Comparison of ENCODE assay signal across 8 mouse cellular contexts in the genomic region with DNA sequence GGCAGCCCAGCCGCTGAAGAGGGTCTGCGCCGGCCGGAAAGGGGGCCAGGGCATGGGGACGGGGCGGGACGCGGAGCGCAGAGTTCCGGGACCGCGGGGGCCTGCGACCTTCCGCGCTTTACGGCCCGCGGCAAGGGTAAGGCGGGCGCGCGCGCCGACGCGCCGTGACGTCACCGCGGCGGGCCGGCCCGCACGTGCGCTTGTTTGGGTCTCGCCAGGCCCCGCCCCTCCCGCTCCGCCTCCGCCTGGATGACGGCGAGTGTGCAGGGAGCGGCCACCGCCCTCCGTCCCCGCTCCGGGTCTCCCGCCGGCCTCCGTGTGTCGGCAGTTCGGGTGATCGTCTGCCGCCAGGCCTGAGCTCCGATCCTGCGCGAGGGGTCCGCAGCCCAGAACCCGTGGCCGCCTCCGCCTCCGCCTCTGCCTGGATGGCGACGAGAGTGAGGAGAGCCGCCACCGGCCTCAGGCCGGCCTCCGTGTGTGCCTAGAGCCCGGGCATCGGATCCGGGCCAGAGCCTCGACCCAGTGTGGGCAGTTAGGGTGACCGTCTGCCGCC. TPM values are rescaled to one million over a fixed set of nuclear protein-coding genes. Genes with fewer than 3 reads are reported as not detected.
DNase-seq lines count a peak whose midpoint lies in the region; ATAC-seq and TF ChIP-seq lines count a peak whose summit lies in the region.
"Not testable (repeated sequence)": the region's sequence is repeated elsewhere in the genome, so short reads cannot be mapped to it uniquely, and the experiment has no call there.

No protein-coding gene starts in this region.

- H3K36me3 ChIP-seq in embryonic facial prominence, embryonic 15.5 days; heart, embryonic 10.5 days; kidney, embryonic 15.5 days: not testable (repeated sequence)

- H3K4me2 ChIP-seq in embryonic facial prominence, embryonic 15.5 days (replicated peaks) = peak overlapping the region; percentile 81
- peak overlapping the region; percentile 87 for H3K4me2 ChIP-seq in kidney, embryonic 15.5 days

- DNase-seq in 416B (ENCODE audit: low read depth) (peak; percentile 83), liver (peak; percentile 96)
- DNase-seq in heart, embryonic 10.5 days (ENCODE audit: low spot score) = peak; percentile 96
- DNase-seq in spleen, postnatal 4 days (ENCODE audit: low spot score in 2 of 2) = peak; percentile 93 to 96

- under 1% methylated on average over 72 of the region's 74 CpGs for WGBS in bone marrow, adult 2 months
- under 1% methylated on average over 66 of the region's 74 CpGs for WGBS in embryonic facial prominence, embryonic 15.5 days
- under 1% methylated on average over 74 of the region's 74 CpGs for WGBS in heart, embryonic 10.5 days
- WGBS in kidney, embryonic 15.5 days = under 1% methylated on average over 41 of the region's 74 CpGs

- H3K4me1 ChIP-seq in bone marrow, adult 2 months (ENCODE audit: control insufficient read depth, insufficient read depth, low read length) = not testable (repeated sequence)
- H3K4me1 ChIP-seq in embryonic facial prominence, embryonic 15.5 days = peaks cover 14% of the 10 kb centered on the region
- H3K4me1 ChIP-seq in heart, embryonic 10.5 days = peaks cover 12% of the 10 kb centered on the region; the same call in 1 of the 2 replicates
- H3K4me1 ChIP-seq in kidney, embryonic 15.5 days = peaks cover 12% of the 10 kb centered on the region

- peak overlapping the region; percentile 73 for H3K9ac ChIP-seq in embryonic facial prominence, embryonic 15.5 days
- H3K9ac ChIP-seq in kidney, embryonic 15.5 days = peak overlapping the region; percentile 77

- not testable (repeated sequence) for TF ChIP-seq CTCF in bone marrow, adult 2 months (IDR thresholded peaks at IDR 0.05; ENCODE audit: control insufficient read depth, insufficient read depth, low read length)

- H3K27me3 ChIP-seq in embryonic facial prominence, embryonic 15.5 days; heart, embryonic 10.5 days (ENCODE audit: insufficient read depth, poor library complexity, severe bottlenecking); kidney, embryonic 15.5 days: not testable (repeated sequence)

- H3K27ac ChIP-seq in bone marrow, adult 2 months (ENCODE audit: control insufficient read depth, insufficient read depth, low read depth, low read length, poor library complexity) = peak overlapping the region; percentile 32; the same call in 1 of the 2 replicates
- 0 out of 2 replicates have a peak overlapping the region, but pooled peaks have one; percentile 12 for H3K27ac ChIP-seq in embryonic facial prominence, embryonic 15.5 days (replicated peaks)
- peak overlapping the region; percentile 81 for H3K27ac ChIP-seq in heart, embryonic 10.5 days
- H3K27ac ChIP-seq in kidney, embryonic 15.5 days = peak overlapping the region; percentile 70

- peak overlapping the region; percentile 70 for H3K4me3 ChIP-seq in bone marrow, adult 2 months (replicated peaks; ENCODE audit: control insufficient read depth, low read depth, low read length)
- H3K4me3 ChIP-seq in embryonic facial prominence, embryonic 15.5 days (replicated peaks) = peak overlapping the region; percentile 72
- H3K4me3 ChIP-seq in heart, embryonic 10.5 days = peak overlapping the region; percentile 77
- peak overlapping the region; percentile 77 for H3K4me3 ChIP-seq in kidney, embryonic 15.5 days (replicated peaks)

- not testable (repeated sequence) for H3K9me3 ChIP-seq in embryonic facial prominence, embryonic 15.5 days (replicated peaks); heart, embryonic 10.5 days; kidney, embryonic 15.5 days (replicated peaks)

- ATAC-seq in embryonic facial prominence, embryonic 15.5 days (ENCODE audit: insufficient number of reproducible peaks, low FRiP score, low TSS enrichment, low read depth) = peak; percentile 94
- peak; percentile 95 for ATAC-seq in kidney, embryonic 15.5 days (replicated peaks; ENCODE audit: low FRiP score)
- ATAC-seq in monocyte, adult 5-6 weeks (replicated peaks; ENCODE audit: insufficient number of reproducible peaks, low FRiP score, low TSS enrichment, poor library complexity, severe bottlenecking) = peak; percentile 71

- TF ChIP-seq POLR2A in bone marrow, adult 2 months (IDR thresholded peaks at IDR 0.05; ENCODE audit: borderline replicate concordance, control insufficient read depth, low read depth, low read length) = peak; percentile 9; the same call in 1 of the 2 replicates

RNA-seq across cellular contexts. Expression of gene Pdpr, which starts 51.1 kb away (rescaled TPM):
- polyA plus RNA-seq in bone marrow, adult 2 months (2011; ENCODE audit: insufficient read depth, insufficient read length, low replicate concordance, missing spikeins) = 1.8 and 2.3 TPM in 2 replicates
- polyA plus RNA-seq in embryonic facial prominence, embryonic 15.5 days (2015; fragmentation: Nextera tagmentation; extraction: Ambion mirVana) = 8.9 and 9.7 TPM in 2 replicates
- polyA plus RNA-seq in heart, embryonic 10.5 days (2016; fragmentation: Nextera tagmentation; extraction: Ambion mirVana) = 8.1 and 15.5 TPM in 2 replicates
- polyA plus RNA-seq in kidney, embryonic 15.5 days (2015; fragmentation: Nextera tagmentation; extraction: Ambion mirVana) = 10.8 and 10.9 TPM in 2 replicates
- 14.7 to 21.9 TPM (median 18.5 TPM) in 3 replicates for total RNA-seq in monocyte, adult 5-6 weeks (2017)

RNA-seq across cellular contexts. Expression of gene Clec18a, which starts 53.3 kb away (rescaled TPM):
- polyA plus RNA-seq in bone marrow, adult 2 months (2011; ENCODE audit: insufficient read depth, insufficient read length, low replicate concordance, missing spikeins) = not detected in 2 replicates
- polyA plus RNA-seq in embryonic facial prominence, embryonic 15.5 days (2015; fragmentation: Nextera tagmentation; extraction: Ambion mirVana) = 0.09 TPM in 1 of 2 replicates, not detected in the other
- not detected in 2 replicates for polyA plus RNA-seq in heart, embryonic 10.5 days (2016; fragmentation: Nextera tagmentation; extraction: Ambion mirVana)
- polyA plus RNA-seq in kidney, embryonic 15.5 days (2015; fragmentation: Nextera tagmentation; extraction: Ambion mirVana) = 71.2 and 75.0 TPM in 2 replicates
- not detected in 3 replicates for total RNA-seq in monocyte, adult 5-6 weeks (2017)

Comparison
In these comparisons a context has a peak if more than half of its experiments do, and no peak if none do; other contexts are left out.
1. Peak in every context shown above with its lines: DNase-seq, ATAC-seq, H3K4me3 ChIP-seq and H3K27ac ChIP-seq.
2. H3K27ac ChIP-seq: peak in every context shown above with its lines; median percentile 81 in heart, embryonic 10.5 days; 70 in kidney, embryonic 15.5 days; 32 in bone marrow, adult 2 months; 12 in embryonic facial prominence, embryonic 15.5 days.
3. RNA of gene Clec18a, which starts 53.3 kb away (polyA plus RNA-seq): 71.2 to 75.0 TPM in kidney, embryonic 15.5 days; 0.09 TPM in embryonic facial prominence, embryonic 15.5 days, not detected in heart, embryonic 10.5 days and not detected in bone marrow, adult 2 months; every median in the first group is over 10 times any median in the second.